Mouse (Mus musculus): ENCODE data around the gene Gm20547. TPM values are rescaled to one million over a fixed set of nuclear protein-coding genes. Genes with fewer than 3 reads are reported as not detected.
A peak's percentile ranks its signal among the peaks of the same experiment; 100 is the strongest.

The Gm20547 gene
- not detected in 2 replicates for polyA plus RNA-seq (2012; rRNA removed)

DNA sequence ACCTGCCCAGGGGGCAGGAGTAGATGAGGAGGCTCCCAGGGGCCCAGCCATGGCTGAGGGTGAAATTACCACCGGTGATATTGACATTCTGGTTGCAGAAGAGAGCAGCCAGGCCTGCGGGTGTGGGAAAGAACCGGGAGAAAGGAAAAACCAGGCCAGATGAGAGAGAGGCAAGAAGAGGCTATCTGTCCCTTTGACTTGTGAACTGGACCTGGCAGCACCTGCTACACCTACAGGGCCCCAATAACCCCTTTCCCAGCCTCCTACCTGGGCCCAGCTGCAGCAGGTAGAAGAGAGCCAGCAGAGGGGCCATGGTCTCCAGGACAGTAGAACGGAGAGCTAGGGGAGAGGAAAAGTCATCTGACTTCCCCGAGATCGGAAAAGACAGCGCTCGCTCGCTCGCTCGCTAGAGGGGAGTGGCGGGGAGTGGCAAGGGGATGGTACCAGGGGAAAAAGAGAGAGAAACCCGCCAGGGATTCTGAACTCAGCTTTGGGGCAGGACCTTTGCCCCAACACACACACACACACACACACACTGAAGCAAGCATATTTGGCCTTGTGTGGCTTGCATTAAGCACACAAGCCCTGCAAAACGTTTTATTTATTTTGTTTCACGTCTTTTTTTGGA is at the start of gene Gm20547:
Gm20547 (minus strand) TSS at position 360 of the 628 bp plus-strand sequence.
- H3K27ac ChIP-seq (ENCODE audit: control insufficient read depth, insufficient read depth, low read depth, low read length): peak within 1 kb of the TSS; percentile 34; the same call in 1 of the 2 replicates

GRCm38 (mm10) chr17:34931061-34931734 is 49.4 kb upstream of the Gm20547 start, which contains the start of gene Neu1:
Neu1 (plus strand) TSS chr17:34931253.
- Histone ChIP-seq H3K4me1 (ENCODE audit: control insufficient read depth, insufficient read depth, low read length) (peaks cover 26% of the 10 kb centered on the region), H3K36me3 (ENCODE audit: control insufficient read depth, insufficient read depth, low read length) (no peaks in the 10 kb centered on the region), H3K4me3 (ENCODE audit: control insufficient read depth, low read depth, low read length) (peak within 1 kb of the TSS; percentile 90), H3K27ac (ENCODE audit: control insufficient read depth, insufficient read depth, low read depth, low read length) (0 out of 2 replicates have a peak within 1 kb of the TSS, but pooled peaks have one; percentile 3), H3K27me3 (ENCODE audit: control insufficient read depth, insufficient read depth, low read length) (no peaks in the 10 kb centered on the region)
- TF ChIP-seq CTCF (IDR thresholded peaks at IDR 0.05; ENCODE audit: control insufficient read depth, insufficient read depth, insufficient replicate concordance, low read depth, low read length): peak; percentile 29; the same call in 1 of the 2 replicates
- peak; percentile 40; the same call in 1 of the 2 replicates for TF ChIP-seq POLR2A (IDR thresholded peaks at IDR 0.05; ENCODE audit: control insufficient read depth, low read depth, low read length)

More for the DNA sequence above, at the start of gene Gm20547:
- no peak for TF ChIP-seq CTCF (IDR thresholded peaks at IDR 0.05; ENCODE audit: control insufficient read depth, insufficient read depth, insufficient replicate concordance, low read depth, low read length)
- TF ChIP-seq POLR2A (IDR thresholded peaks at IDR 0.05; ENCODE audit: control insufficient read depth, low read depth, low read length): no peak
- peaks cover 14% of the 10 kb centered on the region for H3K4me1 ChIP-seq (ENCODE audit: control insufficient read depth, insufficient read depth, low read length)
- H3K36me3 ChIP-seq (ENCODE audit: control insufficient read depth, insufficient read depth, low read length): no peaks in the 10 kb centered on the region
- H3K4me3 ChIP-seq (ENCODE audit: control insufficient read depth, low read depth, low read length): peak within 1 kb of the TSS; percentile 32
- H3K27me3 ChIP-seq (ENCODE audit: control insufficient read depth, insufficient read depth, low read length): no peaks in the 10 kb centered on the region

- Histone ChIP-seq H3K4me1 (ENCODE audit: control insufficient read depth, insufficient read depth, low read length) (peaks cover 14% of the 10 kb centered on the region), H3K4me3 (ENCODE audit: control insufficient read depth, low read depth, low read length) (no peak overlapping the region), H3K27me3 (ENCODE audit: control insufficient read depth, insufficient read depth, low read length) (no peaks in the 10 kb centered on the region), H3K27ac (ENCODE audit: control insufficient read depth, insufficient read depth, low read depth, low read length) (no peak overlapping the region), H3K36me3 (ENCODE audit: control insufficient read depth, insufficient read depth, low read length) (no peaks in the 10 kb centered on the region)
- no peak for TF ChIP-seq CTCF (IDR thresholded peaks at IDR 0.05; ENCODE audit: control insufficient read depth, insufficient read depth, insufficient replicate concordance, low read depth, low read length)
- TF ChIP-seq POLR2A (IDR thresholded peaks at IDR 0.05; ENCODE audit: control insufficient read depth, low read depth, low read length): no peak
Observed at GRCm38 (mm10) chr17:34928841-34929240, 47.0 kb upstream of the Gm20547 start.

DNA sequence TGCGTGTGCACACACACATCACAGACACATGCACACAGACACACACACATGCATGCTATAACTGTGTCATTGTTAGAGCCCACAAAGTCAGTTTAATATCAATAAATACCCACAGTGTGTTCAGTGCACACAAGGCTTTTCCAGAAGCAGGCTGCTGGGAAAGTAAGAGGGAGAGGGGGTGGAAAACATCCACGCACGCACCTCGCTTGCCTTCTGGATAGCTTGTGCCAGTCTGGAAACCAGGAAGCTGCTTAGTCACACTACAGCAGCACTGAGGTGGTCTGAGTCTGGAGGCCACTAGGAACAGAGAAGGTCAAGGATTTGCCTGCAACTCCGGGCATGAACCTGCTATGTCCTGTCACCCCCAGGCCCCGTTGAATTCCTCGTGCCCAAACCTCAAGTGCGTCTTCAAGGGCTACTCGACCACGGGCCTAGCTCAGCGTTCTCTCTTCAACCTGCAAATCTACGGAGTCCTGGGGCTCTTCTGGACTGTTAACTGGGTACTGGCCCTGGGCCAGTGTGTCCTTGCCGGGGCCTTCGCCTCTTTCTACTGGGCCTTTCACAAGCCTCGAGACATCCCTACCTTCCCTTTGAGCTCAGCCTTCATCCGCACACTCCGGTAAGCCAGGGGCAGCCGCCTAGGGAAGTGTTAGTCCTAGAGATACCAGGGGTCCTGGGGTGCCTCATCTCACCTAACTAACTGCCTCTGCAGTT is 45.6 kb upstream of the Gm20547 start:
- H3K27me3 ChIP-seq (ENCODE audit: control insufficient read depth, insufficient read depth, low read length): no peaks in the 10 kb centered on the region
- H3K27ac ChIP-seq (ENCODE audit: control insufficient read depth, insufficient read depth, low read depth, low read length): no peak overlapping the region
- no peak for TF ChIP-seq CTCF (IDR thresholded peaks at IDR 0.05; ENCODE audit: control insufficient read depth, insufficient read depth, insufficient replicate concordance, low read depth, low read length)
- TF ChIP-seq POLR2A (IDR thresholded peaks at IDR 0.05; ENCODE audit: control insufficient read depth, low read depth, low read length): no peak
- no peaks in the 10 kb centered on the region for H3K36me3 ChIP-seq (ENCODE audit: control insufficient read depth, insufficient read depth, low read length)
- H3K4me3 ChIP-seq (ENCODE audit: control insufficient read depth, low read depth, low read length): no peak overlapping the region
- peaks cover 13% of the 10 kb centered on the region for H3K4me1 ChIP-seq (ENCODE audit: control insufficient read depth, insufficient read depth, low read length)

- TF ChIP-seq CTCF (IDR thresholded peaks at IDR 0.05; ENCODE audit: control insufficient read depth, insufficient read depth, insufficient replicate concordance, low read depth, low read length) (no peak), POLR2A (IDR thresholded peaks at IDR 0.05; ENCODE audit: control insufficient read depth, low read depth, low read length) (no peak)
- no peaks in the 10 kb centered on the region for H3K36me3 ChIP-seq (ENCODE audit: control insufficient read depth, insufficient read depth, low read length)
- H3K4me3 ChIP-seq (ENCODE audit: control insufficient read depth, low read depth, low read length): no peak overlapping the region
- no peaks in the 10 kb centered on the region for H3K27me3 ChIP-seq (ENCODE audit: control insufficient read depth, insufficient read depth, low read length)
- H3K27ac ChIP-seq (ENCODE audit: control insufficient read depth, insufficient read depth, low read depth, low read length): no peak overlapping the region
- no peaks in the 10 kb centered on the region; the same call in 1 of the 2 replicates for H3K4me1 ChIP-seq (ENCODE audit: control insufficient read depth, insufficient read depth, low read length)
Observed at GRCm38 (mm10) chr17:34924258-34924657, 42.4 kb upstream of the Gm20547 start.

- Histone ChIP-seq H3K4me3 (ENCODE audit: control insufficient read depth, low read depth, low read length) (no peak overlapping the region), H3K27me3 (ENCODE audit: control insufficient read depth, insufficient read depth, low read length) (no peaks in the 10 kb centered on the region), H3K36me3 (ENCODE audit: control insufficient read depth, insufficient read depth, low read length) (no peaks in the 10 kb centered on the region), H3K4me1 (ENCODE audit: control insufficient read depth, insufficient read depth, low read length) (no peaks in the 10 kb centered on the region; the same call in 1 of the 2 replicates), H3K27ac (ENCODE audit: control insufficient read depth, insufficient read depth, low read depth, low read length) (no peak overlapping the region)
- no peak for TF ChIP-seq POLR2A (IDR thresholded peaks at IDR 0.05; ENCODE audit: control insufficient read depth, low read depth, low read length)
- no peak for TF ChIP-seq CTCF (IDR thresholded peaks at IDR 0.05; ENCODE audit: control insufficient read depth, insufficient read depth, insufficient replicate concordance, low read depth, low read length)
Observed at GRCm38 (mm10) chr17:34922939-34923338, 41.1 kb upstream of the Gm20547 start.

GRCm38 (mm10) chr17:34917188-34917587 is 35.3 kb upstream of the Gm20547 start:
- H3K4me3 ChIP-seq (ENCODE audit: control insufficient read depth, low read depth, low read length): no peak overlapping the region

More at GRCm38 (mm10) chr17:34917188-34917587, 35.3 kb upstream of the Gm20547 start:
- Histone ChIP-seq H3K27ac (ENCODE audit: control insufficient read depth, insufficient read depth, low read depth, low read length) (no peak overlapping the region), H3K36me3 (ENCODE audit: control insufficient read depth, insufficient read depth, low read length) (no peaks in the 10 kb centered on the region), H3K27me3 (ENCODE audit: control insufficient read depth, insufficient read depth, low read length) (no peaks in the 10 kb centered on the region), H3K4me1 (ENCODE audit: control insufficient read depth, insufficient read depth, low read length) (peaks cover 13% of the 10 kb centered on the region)
- no peak for TF ChIP-seq POLR2A (IDR thresholded peaks at IDR 0.05; ENCODE audit: control insufficient read depth, low read depth, low read length)
- no peak for TF ChIP-seq CTCF (IDR thresholded peaks at IDR 0.05; ENCODE audit: control insufficient read depth, insufficient read depth, insufficient replicate concordance, low read depth, low read length)

Data from testis, adult 2 months (tissue).